Mouse (Mus musculus) liver, embryonic 12.5 days (tissue): ENCODE data around the gene Lrrc32. TPM values are rescaled to one million over a fixed set of nuclear protein-coding genes. Genes with fewer than 3 reads are reported as not detected.

ENCODE experiments used
- ATAC-seq: fragments of 200-750 bp; cut with Nextera tagmentation; 2 replicates; pipeline ENCODE4 v1.8.0; 2017; ENCODE audit warnings: moderate number of reproducible peaks, mild to moderate bottlenecking, moderate library complexity
- H3K27ac ChIP-seq: fragments of 300-500 bp; sonication (generic); 2 replicates; pipeline ENCODE4 v1.5.1; 2016; ENCODE audit warnings: mild to moderate bottlenecking
- H3K27me3 ChIP-seq: fragments of 300-500 bp; sonication (generic); replicated peaks from 2 replicates; pipeline ENCODE4 v1.6.1; 2016; ENCODE audit warnings: mild to moderate bottlenecking, moderate library complexity
- H3K36me3 ChIP-seq: fragments of 300-500 bp; sonication (generic); 2 replicates; pipeline ENCODE4 v1.6.1; 2016; ENCODE audit warnings: mild to moderate bottlenecking, moderate library complexity
- H3K4me1 ChIP-seq: fragments of 300-500 bp; sonication (generic); 2 replicates; pipeline ENCODE4 v1.6.1; 2016
- H3K4me2 ChIP-seq: fragments of 300-500 bp; sonication (generic); 2 replicates; pipeline ENCODE4 v1.6.1; 2016; ENCODE audit warnings: mild to moderate bottlenecking, moderate library complexity
- H3K4me3 ChIP-seq: fragments of 300-500 bp; sonication (generic); 2 replicates; pipeline ENCODE4 v1.5.1; 2016; ENCODE audit warnings: mild to moderate bottlenecking, moderate library complexity
- H3K9ac ChIP-seq: fragments of 300-500 bp; sonication (generic); 2 replicates; pipeline ENCODE4 v1.6.1; 2016; ENCODE audit warnings: mild to moderate bottlenecking, moderate library complexity
- H3K9me3 ChIP-seq: fragments of 300-500 bp; sonication (generic); replicated peaks from 2 replicates; pipeline ENCODE4 v1.6.1; 2016; ENCODE audit warnings: mild to moderate bottlenecking, moderate library complexity
- WGBS: fragments of 180-500 bp; shearing (Covaris S2); methylation state at CpG from one replicate; pipeline ENCODE4 v1.1.7; 2016; ENCODE audit not compliant: insufficient replicate concordance; 5-methylcytosine and 5-hydroxymethylcytosine counted together
- polyA plus RNA-seq: library from polyadenylated mRNA; unstranded; fragments of >200 nt; fragmentation: Nextera tagmentation; extraction: Ambion mirVana; gene quantifications from 2 replicates; pipeline ENCODE4 v1.2.1, GENCODE M21; 2016

The Lrrc32 gene
- polyA plus RNA-seq, 1 experiment from 2014 or later = 7.4 TPM

GRCm38 (mm10) chr7:98480481-98480880 is 8.6 kb upstream of the Lrrc32 start:
- no peak overlapping the region for H3K4me2 ChIP-seq
- no peak overlapping the region for H3K4me3 ChIP-seq
- ATAC-seq = no peak
- H3K27me3 ChIP-seq = peaks cover 35% of the 10 kb centered on the region
- H3K27ac ChIP-seq = no peak overlapping the region
- no peak overlapping the region for H3K9ac ChIP-seq
- WGBS = 74% methylated on average over 1 of the region's 1 CpGs
- H3K4me1 ChIP-seq = no peaks in the 10 kb centered on the region; the same call in 1 of the 2 replicates
- no peaks in the 10 kb centered on the region for H3K9me3 ChIP-seq
- no peaks in the 10 kb centered on the region for H3K36me3 ChIP-seq

GRCm38 (mm10) chr7:98481066-98481734 is 7.9 kb upstream of the Lrrc32 start:
- no peaks in the 10 kb centered on the region for H3K9me3 ChIP-seq
- no peaks in the 10 kb centered on the region for H3K36me3 ChIP-seq
- ATAC-seq = no peak
- H3K9ac ChIP-seq = no peak overlapping the region
- peaks cover 39% of the 10 kb centered on the region for H3K27me3 ChIP-seq
- no peak overlapping the region for H3K27ac ChIP-seq
- no peak overlapping the region for H3K4me2 ChIP-seq
- 25% methylated on average over 9 of the region's 9 CpGs for WGBS
- no peak overlapping the region for H3K4me3 ChIP-seq
- no peaks in the 10 kb centered on the region; the same call in 1 of the 2 replicates for H3K4me1 ChIP-seq

- H3K4me2 ChIP-seq = no peak overlapping the region
- H3K4me3 ChIP-seq = no peak overlapping the region
- 70% methylated on average over 8 of the region's 8 CpGs for WGBS
- H3K27me3 ChIP-seq = peaks cover 46% of the 10 kb centered on the region
- H3K9ac ChIP-seq = no peak overlapping the region
- no peak for ATAC-seq
- H3K4me1 ChIP-seq = no peaks in the 10 kb centered on the region; the same call in 1 of the 2 replicates
- no peaks in the 10 kb centered on the region for H3K9me3 ChIP-seq
- no peak overlapping the region for H3K27ac ChIP-seq
- no peaks in the 10 kb centered on the region for H3K36me3 ChIP-seq
These were observed 7.2 kb upstream of the Lrrc32 start for GRCm38 (mm10) chr7:98481861-98482260.

DNA sequence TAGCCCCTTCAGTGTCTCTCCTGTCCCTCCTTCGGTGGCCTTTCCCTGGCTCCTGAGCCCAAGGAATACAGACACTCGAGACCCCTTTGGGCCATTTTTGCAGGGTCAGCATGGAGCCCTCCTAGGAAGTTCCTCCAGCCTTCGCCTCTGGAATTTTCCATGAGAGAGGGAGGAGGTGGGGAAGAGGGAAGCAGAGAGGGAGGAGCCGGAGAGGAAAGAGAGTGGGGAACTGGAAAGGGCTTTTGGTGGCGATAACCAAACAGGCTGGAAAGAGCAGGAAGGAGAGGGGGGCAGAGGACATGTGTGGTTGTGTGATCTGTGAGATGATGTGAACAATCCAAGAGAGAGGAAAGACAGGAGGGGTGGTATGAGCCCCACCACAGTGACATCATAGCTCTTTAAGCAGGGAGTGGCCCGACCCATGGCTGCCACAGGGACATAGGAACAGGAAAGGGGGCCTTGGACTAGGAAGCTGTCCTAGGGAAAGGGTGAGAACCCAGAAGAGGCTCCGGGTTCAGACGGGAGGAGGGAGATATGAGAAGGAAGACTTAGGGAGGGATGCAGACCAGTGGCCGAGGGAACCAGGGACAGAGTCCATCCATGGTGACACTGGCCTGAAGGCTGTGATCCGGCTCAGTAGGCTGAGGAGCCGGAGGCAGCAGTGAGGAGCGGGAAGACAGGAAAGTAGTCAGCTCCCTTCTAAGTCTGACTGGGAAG is 6.4 kb upstream of the Lrrc32 start:
- 37% methylated on average over 12 of the region's 12 CpGs for WGBS
- Histone ChIP-seq H3K9me3 (no peaks in the 10 kb centered on the region), H3K9ac (no peak overlapping the region), H3K27ac (peak overlapping the region; percentile 57; the same call in 1 of the 2 replicates), H3K36me3 (no peaks in the 10 kb centered on the region), H3K4me1 (no peaks in the 10 kb centered on the region; the same call in 1 of the 2 replicates), H3K4me2 (no peak overlapping the region), H3K4me3 (no peak overlapping the region), H3K27me3 (peaks cover 53% of the 10 kb centered on the region)
- peak; percentile 62 for ATAC-seq

DNA sequence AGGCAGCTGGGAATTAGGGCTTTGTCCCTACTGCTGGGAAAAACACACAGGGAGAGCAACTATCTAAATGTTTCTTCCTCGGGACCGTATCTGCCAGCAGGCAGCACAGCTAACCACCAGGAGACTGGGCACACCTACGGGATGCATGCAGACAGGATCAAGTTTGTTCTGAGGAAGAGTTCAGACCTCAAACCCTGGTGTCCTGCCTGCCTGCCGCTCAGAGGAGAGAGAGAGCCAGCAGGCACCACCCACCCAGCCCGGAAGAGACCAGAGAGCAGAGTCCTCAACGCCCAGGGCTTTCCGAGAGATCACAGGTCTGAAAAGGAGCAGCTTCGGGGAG is 5.8 kb upstream of the Lrrc32 start:
- Histone ChIP-seq H3K27me3 (peaks cover 58% of the 10 kb centered on the region), H3K4me2 (no peak overlapping the region), H3K9me3 (no peaks in the 10 kb centered on the region), H3K36me3 (no peaks in the 10 kb centered on the region), H3K4me3 (no peak overlapping the region), H3K9ac (no peak overlapping the region), H3K27ac (peak overlapping the region; percentile 57; the same call in 1 of the 2 replicates), H3K4me1 (no peaks in the 10 kb centered on the region; the same call in 1 of the 2 replicates)
- ATAC-seq = no peak
- 17% methylated on average over 8 of the region's 8 CpGs for WGBS

- Histone ChIP-seq H3K4me3 (no peak overlapping the region), H3K4me1 (peaks cover 7% of the 10 kb centered on the region), H3K36me3 (no peaks in the 10 kb centered on the region), H3K4me2 (no peak overlapping the region), H3K27me3 (peaks cover 72% of the 10 kb centered on the region), H3K9ac (no peak overlapping the region), H3K27ac (no peak overlapping the region), H3K9me3 (no peaks in the 10 kb centered on the region)
- ATAC-seq = no peak
- 69% methylated on average over 3 of the region's 3 CpGs for WGBS
These were observed 4.2 kb upstream of the Lrrc32 start for GRCm38 (mm10) chr7:98484878-98485277.

DNA sequence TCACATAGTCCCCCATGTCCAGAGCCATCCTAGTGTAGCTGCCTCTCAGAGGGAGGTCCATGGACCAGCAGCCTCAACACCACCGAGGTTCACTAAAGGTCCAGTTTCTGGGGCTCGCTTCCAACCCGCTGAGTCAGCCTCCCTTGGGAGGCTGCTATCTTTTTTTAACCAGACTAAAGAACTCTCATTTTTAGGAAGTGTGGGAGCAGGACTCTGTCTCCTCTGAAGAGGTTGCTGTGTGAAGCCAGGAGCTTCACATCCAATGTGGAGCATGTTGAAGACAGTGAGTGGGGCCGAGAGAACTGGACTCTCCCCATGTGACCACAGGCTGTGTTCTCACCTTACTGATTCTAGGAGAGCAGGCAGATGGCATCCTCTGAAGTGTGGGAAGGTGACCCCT is 3.6 kb upstream of the Lrrc32 start:
- H3K36me3 ChIP-seq = no peaks in the 10 kb centered on the region
- no peak for ATAC-seq
- peaks cover 72% of the 10 kb centered on the region for H3K27me3 ChIP-seq
- H3K4me2 ChIP-seq = no peak overlapping the region
- 45% methylated on average over 4 of the region's 4 CpGs for WGBS
- no peak overlapping the region for H3K4me3 ChIP-seq
- no peak overlapping the region for H3K9ac ChIP-seq
- no peaks in the 10 kb centered on the region for H3K9me3 ChIP-seq
- H3K4me1 ChIP-seq = peaks cover 8% of the 10 kb centered on the region
- no peak overlapping the region for H3K27ac ChIP-seq

DNA sequence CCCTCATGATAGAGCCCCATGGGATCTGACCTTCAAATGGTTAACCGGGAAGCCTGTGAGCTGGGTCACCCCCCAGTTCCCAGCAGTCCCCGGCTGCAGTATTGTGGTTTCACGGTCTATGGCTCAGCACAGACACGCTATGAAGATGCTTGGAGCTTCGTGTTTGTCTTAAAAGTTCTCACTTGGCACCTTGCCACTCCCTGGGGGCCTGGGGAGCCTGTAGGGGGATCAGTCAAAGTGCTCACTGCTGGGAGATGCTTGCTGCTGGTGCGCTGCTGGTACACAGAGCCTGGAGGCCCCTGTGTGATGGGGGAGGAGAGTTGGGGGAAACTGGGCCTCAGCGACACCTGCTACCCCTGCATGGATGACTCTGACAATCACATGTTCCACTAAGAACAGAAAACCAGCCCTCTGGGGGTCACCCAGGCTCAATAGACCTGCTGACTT is 2.6 kb upstream of the Lrrc32 start:
- Histone ChIP-seq H3K4me1 (peaks cover 8% of the 10 kb centered on the region), H3K36me3 (no peaks in the 10 kb centered on the region), H3K27me3 (peaks cover 79% of the 10 kb centered on the region), H3K27ac (no peak overlapping the region), H3K9me3 (no peaks in the 10 kb centered on the region), H3K4me2 (no peak overlapping the region), H3K9ac (no peak overlapping the region), H3K4me3 (no peak overlapping the region)
- no peak for ATAC-seq
- WGBS = 67% methylated on average over 7 of the region's 7 CpGs

DNA sequence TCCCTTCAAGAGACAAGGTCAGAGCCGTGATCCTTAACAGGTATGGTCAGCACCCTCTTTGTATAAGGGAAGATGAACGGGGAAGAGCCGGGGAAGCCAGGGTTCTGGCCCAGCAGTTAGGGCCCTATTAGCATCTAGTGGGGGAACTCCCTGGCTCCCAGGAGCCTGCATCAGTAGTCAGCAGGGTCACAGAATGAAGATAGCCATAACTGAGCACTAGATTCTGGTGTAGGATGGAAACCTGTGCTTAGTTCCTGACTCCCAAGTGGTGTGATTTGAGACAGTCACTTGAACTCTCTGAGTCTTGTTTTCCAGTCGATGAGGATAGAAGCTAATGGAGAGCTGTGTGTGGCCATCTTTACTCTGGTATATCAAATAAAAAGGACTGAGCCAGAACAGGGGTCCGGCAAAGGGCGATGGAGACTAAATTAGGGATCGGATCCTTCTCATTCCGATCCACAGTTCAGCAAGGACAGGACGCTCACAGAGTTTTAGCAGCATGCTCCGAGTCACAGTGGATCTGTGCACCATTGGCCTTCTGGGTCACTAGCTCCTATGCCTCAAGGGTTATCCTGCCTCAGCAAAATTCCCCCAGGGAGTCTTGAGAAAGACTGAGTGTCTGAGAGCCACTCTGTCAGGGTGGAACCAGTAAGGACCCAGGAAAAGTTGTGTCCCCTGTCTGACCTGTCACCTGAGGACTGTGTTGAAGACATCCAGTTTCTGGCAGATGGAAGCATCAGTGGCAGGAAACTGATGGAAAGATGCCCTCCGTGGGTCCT is 1.7 kb upstream of the Lrrc32 start:
- H3K9me3 ChIP-seq = no peaks in the 10 kb centered on the region
- no peak overlapping the region for H3K4me2 ChIP-seq
- no peak overlapping the region for H3K27ac ChIP-seq
- peaks cover 12% of the 10 kb centered on the region for H3K4me1 ChIP-seq
- H3K9ac ChIP-seq = no peak overlapping the region
- H3K27me3 ChIP-seq = peaks cover 77% of the 10 kb centered on the region
- 71% methylated on average over 11 of the region's 11 CpGs for whole genome bisulfite sequencing
- ATAC-seq = no peak
- H3K36me3 ChIP-seq = no peaks in the 10 kb centered on the region
- no peak overlapping the region for H3K4me3 ChIP-seq

GRCm38 (mm10) chr7:98488398-98489130 is 519 bp upstream of the Lrrc32 start:
- Histone ChIP-seq H3K27me3 (peaks cover 65% of the 10 kb centered on the region), H3K4me1 (peaks cover 23% of the 10 kb centered on the region), H3K27ac (no peak overlapping the region), H3K9me3 (no peaks in the 10 kb centered on the region), H3K9ac (no peak overlapping the region), H3K4me3 (no peak overlapping the region), H3K36me3 (no peaks in the 10 kb centered on the region), H3K4me2 (no peak overlapping the region)
- WGBS = 62% methylated on average over 13 of the region's 13 CpGs
- no peak for ATAC-seq

DNA sequence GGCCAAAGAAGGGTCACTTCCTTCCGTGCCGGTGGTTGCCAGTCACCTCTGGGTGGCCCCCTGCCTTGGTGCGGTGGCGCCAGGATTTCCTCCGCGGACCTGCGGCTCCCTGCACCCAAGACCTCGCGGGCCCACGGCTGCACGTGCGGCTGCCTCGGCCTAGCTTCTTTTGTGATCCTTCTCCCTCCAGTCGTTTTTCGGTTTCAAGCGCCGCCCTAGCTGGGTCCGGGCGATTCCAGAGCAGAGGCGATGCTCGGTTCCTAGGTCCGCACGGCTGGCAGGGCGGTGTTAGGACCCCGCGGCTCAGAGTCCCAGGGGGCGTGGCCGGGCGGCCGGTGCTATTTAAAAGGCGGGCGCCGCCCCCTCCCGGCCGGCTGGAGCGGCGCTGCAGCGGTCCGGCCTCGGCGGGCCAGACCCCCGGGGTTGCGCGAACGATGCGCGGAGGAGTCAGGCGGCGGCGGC is 571 bp downstream of the Lrrc32 start:
- no peaks in the 10 kb centered on the region for H3K9me3 ChIP-seq
- H3K4me2 ChIP-seq = peak overlapping the region; percentile 73
- H3K9ac ChIP-seq = peak overlapping the region; percentile 33; the same call in 1 of the 2 replicates
- H3K4me3 ChIP-seq = peak overlapping the region; percentile 58
- peak; percentile 60 for ATAC-seq
- 0 out of 2 replicates have a peak overlapping the region, but pooled peaks have one; percentile 14 for H3K27ac ChIP-seq
- H3K36me3 ChIP-seq = no peaks in the 10 kb centered on the region
- H3K27me3 ChIP-seq = peaks cover 66% of the 10 kb centered on the region
- H3K4me1 ChIP-seq = peaks cover 34% of the 10 kb centered on the region
- under 1% methylated on average over 50 of the region's 50 CpGs for WGBS
